26 mouse cellular contexts compared by ENCODE assay signal in the genomic region with DNA sequence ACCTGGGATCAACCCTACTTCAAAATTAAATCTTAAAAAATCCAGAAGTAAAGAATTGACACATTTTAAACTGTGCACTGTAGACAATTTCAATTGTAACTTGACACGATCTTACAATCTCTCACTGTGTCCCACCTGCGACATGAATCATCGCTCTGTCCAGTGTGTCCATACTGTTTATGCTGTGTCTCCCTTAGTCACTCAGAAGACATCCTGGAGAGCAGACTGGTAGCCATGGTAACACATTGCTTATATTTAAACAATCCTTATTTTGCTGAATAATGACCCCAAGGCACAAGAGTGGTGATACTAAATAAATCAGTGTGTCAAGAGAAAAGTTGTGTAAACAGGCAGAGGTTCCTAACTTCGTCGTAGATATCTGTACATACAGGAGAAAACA. TPM values are rescaled to one million over a fixed set of nuclear protein-coding genes. Genes with fewer than 3 reads are reported as not detected.
"Had no signal": no experiment of that assay in that cellular context is flagged by ENCODE, and none has a peak within 500 bp of the region (broad histone marks: within the 10 kb centered on the region; RNA-seq: fewer than 3 reads in every experiment).

No protein-coding gene starts in this region.

- H3K36me3 ChIP-seq: heart, embryonic 10.5 days; heart, embryonic 12.5 days; hindbrain, embryonic 10.5 days; hindbrain, embryonic 12.5 days; intestine, embryonic 15.5 days; kidney, embryonic 15.5 days; limb, embryonic 10.5 days; limb, embryonic 12.5 days; liver, embryonic 13.5 days had no signal

- ATAC-seq: hindbrain, embryonic 16.5 days; inflammation-experienced regulatory T-cells, adult 6 months; intestine, embryonic 15.5 days; intestine, postnatal 0 days had no signal

- DNase-seq: gastrocnemius, adult 2 months; gastrocnemius, postnatal 10 days; gastrocnemius, postnatal 25 days; heart, adult 18-20 months; heart, postnatal 10 days; heart, postnatal 4 days; kidney, adult 2 months; kidney, adult 9 months; kidney, postnatal 14 days; kidney, postnatal 4 days; liver; liver, embryonic 13.5 days had no signal

- H3K27me3 ChIP-seq: heart, embryonic 12.5 days; hindbrain, embryonic 12.5 days; intestine, embryonic 15.5 days; kidney, embryonic 15.5 days; liver, embryonic 13.5 days had no signal

- H3K4me3 ChIP-seq: gastrocnemius, adult 2 months; heart, embryonic 10.5 days; heart, embryonic 12.5 days; hindbrain, embryonic 10.5 days; hindbrain, embryonic 12.5 days; intestine, embryonic 15.5 days; kidney, embryonic 15.5 days; layer of hippocampus, adult 2 months; left cerebral cortex, adult 2 months; limb, embryonic 10.5 days; limb, embryonic 12.5 days; liver, embryonic 13.5 days had no signal

RNA-seq across cellular contexts. Expression of a gene that starts 44.4 kb away (rescaled TPM):
- total RNA-seq: granulocyte monocyte progenitor cell, adult 5-6 weeks had no signal
